Mouse (Mus musculus) layer of hippocampus, adult 18-20 months (tissue): ENCODE data around the gene Tyw3. TPM values are rescaled to one million over a fixed set of nuclear protein-coding genes. Genes with fewer than 3 reads are reported as not detected.
"Not testable (repeated sequence)": the region's sequence is repeated elsewhere in the genome, so short reads cannot be mapped to it uniquely, and the experiment has no call there.

Experiments
- DNase-seq, 2 experiments: peaks; one replicate each; pipeline ENCODE4 v3.0.0; 2022; ENCODE audit warnings: low spot score in 2 of 2
- long read RNA-seq: library from polyadenylated mRNA; stranded (forward); transcript quantifications from one replicate; pipeline ENCODE4 v2.0.0, GENCODE M21; 2021
- total RNA-seq, 2 experiments: library from RNA; stranded (reverse); gene quantifications; 2 replicates each; pipeline ENCODE4 v1.2.3; 2021

Tyw3 gene
- total RNA-seq = 10 to 100 TPM; 11.5 to 14.3 TPM
- long read RNA-seq, full-length matches to known transcripts = 8 of 10 reads
- long read RNA-seq, partial matches to known transcripts = 0 of 10 reads
- long read RNA-seq, other reads (novel, unspliced or antisense) = 2 of 10 reads

GRCm38 (mm10) chr3:154596934-154597554, at the start of gene Tyw3:
Tyw3 (minus strand) TSS chr3:154597104.
- DNase-seq = peak; percentile 95 to 99

- no peak for DNase-seq
Measured at GRCm38 (mm10) chr3:154633091-154633490, 36.2 kb upstream of the Tyw3 start.

GRCm38 (mm10) chr3:154631281-154631680, 34.4 kb upstream of the Tyw3 start:
- DNase-seq = not testable (repeated sequence)

GRCm38 (mm10) chr3:154628284-154628683, 31.4 kb upstream of the Tyw3 start:
- no peak for DNase-seq

- no peak for DNase-seq
Measured at GRCm38 (mm10) chr3:154616106-154616505, 19.2 kb upstream of the Tyw3 start.

GRCm38 (mm10) chr3:154615304-154615703, 18.4 kb upstream of the Tyw3 start:
- DNase-seq = no peak

- no peak for DNase-seq
Measured at GRCm38 (mm10) chr3:154614771-154615170, 17.9 kb upstream of the Tyw3 start.

- no peak for DNase-seq
Measured at GRCm38 (mm10) chr3:154611888-154612287, 15.0 kb upstream of the Tyw3 start.

- no peak for DNase-seq
Measured at GRCm38 (mm10) chr3:154607896-154608295, 11.0 kb upstream of the Tyw3 start.

GRCm38 (mm10) chr3:154604871-154605270, 8.0 kb upstream of the Tyw3 start:
- no peak for DNase-seq

GRCm38 (mm10) chr3:154602141-154602540, 5.2 kb upstream of the Tyw3 start:
- DNase-seq = no peak

- DNase-seq = no peak
Measured at GRCm38 (mm10) chr3:154597561-154597960, 657 bp upstream of the Tyw3 start.

- DNase-seq = peak; percentile 81 to 96
Measured at GRCm38 (mm10) chr3:154596488-154596933, 393 bp downstream of the Tyw3 start, which contains the start of gene Cryz. Cryz (plus strand) TSS chr3:154596711.

- no peak for DNase-seq
Measured at GRCm38 (mm10) chr3:154594156-154594555, 2.7 kb downstream of the Tyw3 start.

GRCm38 (mm10) chr3:154593596-154593995, 3.3 kb downstream of the Tyw3 start:
- DNase-seq = no peak

GRCm38 (mm10) chr3:154591621-154592020, 5.3 kb downstream of the Tyw3 start:
- no peak for DNase-seq

GRCm38 (mm10) chr3:154590971-154591370, 5.9 kb downstream of the Tyw3 start:
- DNase-seq = no peak

GRCm38 (mm10) chr3:154584351-154584750, 12.6 kb downstream of the Tyw3 start:
- DNase-seq = no peak

GRCm38 (mm10) chr3:154577895-154578294, 19.0 kb downstream of the Tyw3 start:
- DNase-seq = no peak

GRCm38 (mm10) chr3:154573666-154574065, 23.2 kb downstream of the Tyw3 start:
- no peak for DNase-seq

- DNase-seq = peak in 1 of 2 experiments; percentile 74
Measured at GRCm38 (mm10) chr3:154572341-154572972, 24.4 kb downstream of the Tyw3 start.

GRCm38 (mm10) chr3:154570786-154571185, 26.1 kb downstream of the Tyw3 start:
- DNase-seq = no peak
